Mouse (Mus musculus): ENCODE results near the gene Pigv.

Gene Pigv

GRCm38 (mm10) chr4:133613026-133613425 lies 59.4 kb downstream of the Pigv start:
- DNase-seq, result no peak

GRCm38 (mm10) chr4:133612416-133612815 lies 60.0 kb downstream of the Pigv start:
- DNase-seq, result no peak

- DNase-seq, result no peak
These were observed 60.6 kb downstream of the Pigv start for GRCm38 (mm10) chr4:133611815-133612214.

Measured in lung, postnatal 14 days (tissue).